Comparison of ENCODE assay signal across 8 mouse cellular contexts in genomic region chr7:139390926-139391325, GRCm38 (mm10). TPM values are rescaled to one million over a fixed set of nuclear protein-coding genes. Genes with fewer than 3 reads are reported as not detected.
DNase-seq lines count a peak whose midpoint lies in the region; ATAC-seq lines count a peak whose summit lies in the region.

No protein-coding gene starts in this region.

- DNase-seq in liver, embryonic 11.5 days (ENCODE audit: low spot score) = no peak
- DNase-seq in hindbrain, embryonic 14.5 days (ENCODE audit: low spot score) = no peak
- DNase-seq in retina, postnatal 1 day = no peak
- DNase-seq in kidney, postnatal 4 days = no peak

- H3K27ac ChIP-seq in forebrain, embryonic 12.5 days = no peak overlapping the region
- no peak overlapping the region for H3K27ac ChIP-seq in forebrain, embryonic 15.5 days (replicated peaks)
- H3K27ac ChIP-seq in liver, embryonic 12.5 days = no peak overlapping the region
- H3K27ac ChIP-seq in liver, embryonic 11.5 days (ENCODE audit: low read depth, low read length) = no peak overlapping the region
- H3K27ac ChIP-seq in hindbrain, embryonic 14.5 days = no peak overlapping the region
- no peak overlapping the region for H3K27ac ChIP-seq in neural tube, embryonic 14.5 days (ENCODE audit: low read depth, low read length)

- H3K4me2 ChIP-seq in forebrain, embryonic 12.5 days = no peak overlapping the region
- H3K4me2 ChIP-seq in forebrain, embryonic 15.5 days (replicated peaks) = no peak overlapping the region
- peak overlapping the region; percentile 100 for H3K4me2 ChIP-seq in liver, embryonic 12.5 days
- H3K4me2 ChIP-seq in liver, embryonic 11.5 days = no peak overlapping the region
- 0 out of 2 replicates have a peak overlapping the region, but pooled peaks have one; percentile 73 for H3K4me2 ChIP-seq in hindbrain, embryonic 14.5 days (replicated peaks)
- peak overlapping the region; percentile 58; the same call in 1 of the 2 replicates for H3K4me2 ChIP-seq in neural tube, embryonic 14.5 days (ENCODE audit: low read depth, low read length)

- ATAC-seq in forebrain, embryonic 12.5 days (ENCODE audit: low FRiP score) = no peak
- no peak for ATAC-seq in forebrain, embryonic 15.5 days (replicated peaks)
- ATAC-seq in liver, embryonic 12.5 days = no peak
- no peak for ATAC-seq in liver, embryonic 11.5 days (replicated peaks; ENCODE audit: low FRiP score)
- no peak for ATAC-seq in hindbrain, embryonic 14.5 days (ENCODE audit: low FRiP score)
- ATAC-seq in neural tube, embryonic 14.5 days (ENCODE audit: low read depth) = no peak

- no peaks in the 10 kb centered on the region for H3K36me3 ChIP-seq in forebrain, embryonic 12.5 days (replicated peaks)
- no peaks in the 10 kb centered on the region for H3K36me3 ChIP-seq in forebrain, embryonic 15.5 days
- no peaks in the 10 kb centered on the region for H3K36me3 ChIP-seq in liver, embryonic 12.5 days
- no peaks in the 10 kb centered on the region for H3K36me3 ChIP-seq in liver, embryonic 11.5 days (ENCODE audit: control insufficient read depth, insufficient read depth, low read length)
- H3K36me3 ChIP-seq in hindbrain, embryonic 14.5 days (replicated peaks; ENCODE audit: control insufficient read depth, insufficient read depth) = no peaks in the 10 kb centered on the region
- no peaks in the 10 kb centered on the region for H3K36me3 ChIP-seq in neural tube, embryonic 14.5 days (ENCODE audit: control insufficient read depth, insufficient read depth, low read length)

- H3K9ac ChIP-seq in forebrain, embryonic 12.5 days = 0 out of 2 replicates have a peak overlapping the region, but pooled peaks have one; percentile 33
- no peak overlapping the region for H3K9ac ChIP-seq in forebrain, embryonic 15.5 days (replicated peaks)
- no peak overlapping the region for H3K9ac ChIP-seq in liver, embryonic 12.5 days
- H3K9ac ChIP-seq in liver, embryonic 11.5 days (ENCODE audit: low read depth, low read length) = no peak overlapping the region
- H3K9ac ChIP-seq in hindbrain, embryonic 14.5 days = 0 out of 2 replicates have a peak overlapping the region, but pooled peaks have one; percentile 6
- no peak overlapping the region for H3K9ac ChIP-seq in neural tube, embryonic 14.5 days (replicated peaks; ENCODE audit: low read depth, low read length)

- 87% methylated on average over 9 of the region's 9 CpGs for WGBS in forebrain, embryonic 12.5 days
- WGBS in forebrain, embryonic 15.5 days = 80% methylated on average over 9 of the region's 9 CpGs
- WGBS in liver, embryonic 12.5 days (ENCODE audit: insufficient replicate concordance) = 79% methylated on average over 9 of the region's 9 CpGs
- 85% methylated on average over 9 of the region's 9 CpGs for WGBS in liver, embryonic 11.5 days
- 84% methylated on average over 9 of the region's 9 CpGs for WGBS in hindbrain, embryonic 14.5 days
- WGBS in neural tube, embryonic 14.5 days = 84% methylated on average over 9 of the region's 9 CpGs

- no peaks in the 10 kb centered on the region for H3K9me3 ChIP-seq in forebrain, embryonic 12.5 days
- no peaks in the 10 kb centered on the region for H3K9me3 ChIP-seq in forebrain, embryonic 15.5 days
- H3K9me3 ChIP-seq in liver, embryonic 12.5 days (replicated peaks) = no peaks in the 10 kb centered on the region
- H3K9me3 ChIP-seq in liver, embryonic 11.5 days (ENCODE audit: control insufficient read depth, low read length) = no peaks in the 10 kb centered on the region
- no peaks in the 10 kb centered on the region for H3K9me3 ChIP-seq in hindbrain, embryonic 14.5 days (ENCODE audit: control insufficient read depth, low read length)
- H3K9me3 ChIP-seq in neural tube, embryonic 14.5 days (ENCODE audit: control insufficient read depth, low read length) = no peaks in the 10 kb centered on the region

- peaks cover 23% of the 10 kb centered on the region for H3K4me1 ChIP-seq in forebrain, embryonic 12.5 days
- H3K4me1 ChIP-seq in forebrain, embryonic 15.5 days = peaks cover 30% of the 10 kb centered on the region
- H3K4me1 ChIP-seq in liver, embryonic 12.5 days = peaks cover 28% of the 10 kb centered on the region
- H3K4me1 ChIP-seq in liver, embryonic 11.5 days (replicated peaks; ENCODE audit: control insufficient read depth, insufficient read depth, low read length) = peaks cover 13% of the 10 kb centered on the region
- H3K4me1 ChIP-seq in hindbrain, embryonic 14.5 days (replicated peaks; ENCODE audit: control insufficient read depth, insufficient read depth, low read length) = peaks cover 35% of the 10 kb centered on the region
- peaks cover 18% of the 10 kb centered on the region; the same call in 1 of the 2 replicates for H3K4me1 ChIP-seq in neural tube, embryonic 14.5 days (ENCODE audit: control insufficient read depth, insufficient read depth, low read length)

- no peak overlapping the region for H3K4me3 ChIP-seq in forebrain, embryonic 12.5 days (replicated peaks)
- H3K4me3 ChIP-seq in forebrain, embryonic 15.5 days = no peak overlapping the region
- no peak overlapping the region for H3K4me3 ChIP-seq in liver, embryonic 12.5 days
- no peak overlapping the region for H3K4me3 ChIP-seq in liver, embryonic 11.5 days (ENCODE audit: low read depth, low read length)
- no peak overlapping the region for H3K4me3 ChIP-seq in hindbrain, embryonic 14.5 days (replicated peaks; ENCODE audit: low read length)
- H3K4me3 ChIP-seq in neural tube, embryonic 14.5 days (ENCODE audit: low read depth, low read length) = no peak overlapping the region

- no peaks in the 10 kb centered on the region for H3K27me3 ChIP-seq in forebrain, embryonic 12.5 days
- no peaks in the 10 kb centered on the region for H3K27me3 ChIP-seq in forebrain, embryonic 15.5 days
- no peaks in the 10 kb centered on the region for H3K27me3 ChIP-seq in liver, embryonic 12.5 days (replicated peaks)
- H3K27me3 ChIP-seq in liver, embryonic 11.5 days (replicated peaks; ENCODE audit: control insufficient read depth, insufficient read depth, low read length) = no peaks in the 10 kb centered on the region
- no peaks in the 10 kb centered on the region for H3K27me3 ChIP-seq in hindbrain, embryonic 14.5 days (ENCODE audit: control insufficient read depth, insufficient read depth, low read length)
- H3K27me3 ChIP-seq in neural tube, embryonic 14.5 days (ENCODE audit: control insufficient read depth, insufficient read depth, low read length) = no peaks in the 10 kb centered on the region

RNA-seq across cellular contexts. Expression of gene Inpp5a, which starts 2.0 kb away (rescaled TPM):
- 17.3 TPM in 2 replicates for polyA plus RNA-seq in forebrain, embryonic 12.5 days (2016; fragmentation: Nextera tagmentation; extraction: Ambion mirVana)
- 10.8 and 12.7 TPM in 2 replicates for polyA plus RNA-seq in forebrain, embryonic 15.5 days (2015; fragmentation: Nextera tagmentation; extraction: Ambion mirVana)
- 10.1 and 11.0 TPM in 2 replicates for polyA plus RNA-seq in liver, embryonic 12.5 days (2016; fragmentation: Nextera tagmentation; extraction: Ambion mirVana)
- 11.8 and 14.3 TPM in 2 replicates for polyA plus RNA-seq in liver, embryonic 11.5 days (2014; fragmentation: Nextera tagmentation; extraction: Ambion mirVana)
- polyA plus RNA-seq in hindbrain, embryonic 14.5 days (2014; fragmentation: Nextera tagmentation; extraction: Ambion mirVana) = 28.1 and 34.1 TPM in 2 replicates
- polyA plus RNA-seq in neural tube, embryonic 14.5 days (2014; fragmentation: Nextera tagmentation; extraction: Ambion mirVana) = 25.3 and 26.9 TPM in 2 replicates

Comparison
In these comparisons a context has a peak if more than half of its experiments do, and no peak if none do; other contexts are left out.
1. H3K4me2 ChIP-seq: peak in liver, embryonic 12.5 days (single experiment), hindbrain, embryonic 14.5 days (single experiment) and neural tube, embryonic 14.5 days (single experiment); none in forebrain, embryonic 12.5 days (single experiment), forebrain, embryonic 15.5 days (single experiment) and liver, embryonic 11.5 days (single experiment).
2. H3K9ac ChIP-seq: peak in forebrain, embryonic 12.5 days (single experiment) and hindbrain, embryonic 14.5 days (single experiment); none in forebrain, embryonic 15.5 days (single experiment), liver, embryonic 12.5 days (single experiment), liver, embryonic 11.5 days (single experiment) and neural tube, embryonic 14.5 days (single experiment).